Mouse (Mus musculus): ENCODE data around the gene Gm19345. TPM values are rescaled to one million over a fixed set of nuclear protein-coding genes. Genes with fewer than 3 reads are reported as not detected.
A peak's percentile ranks its signal among the peaks of the same experiment; 100 is the strongest.

Gene Gm19345
- 0.12 TPM in 1 of 2 replicates, not detected in the other for polyA plus RNA-seq (2012; rRNA removed)

GRCm38 (mm10) chr7:19851858-19852570 lies at the start of gene Gm19345:
TSS of gene Gm19345 (plus strand) at chr7:19852003.
- no peak for DNase-seq
- WGBS, result 6% methylated on average over 30 of the region's 33 CpGs
- Histone ChIP-seq H3K36me3 (ENCODE audit: control insufficient read depth, insufficient read depth, low read length) (no peaks in the 10 kb centered on the region), H3K27me3 (replicated peaks; ENCODE audit: control insufficient read depth, insufficient read depth, low read length) (no peaks in the 10 kb centered on the region; the same call in 1 of the 2 replicates), H3K4me3 (ENCODE audit: insufficient read depth, low read depth, low read length) (no peak within 1 kb of the TSS), H3K27ac (ENCODE audit: insufficient read depth, low read depth, low read length) (no peak within 1 kb of the TSS), H3K4me1 (ENCODE audit: control insufficient read depth, insufficient read depth, low read length) (no peaks in the 10 kb centered on the region)
- no peak for TF ChIP-seq CTCF (conservative IDR thresholded peaks at IDR 0.05; ENCODE audit: insufficient read depth, insufficient read length, low read depth, low read length)
- TF ChIP-seq POLR2A (IDR thresholded peaks at IDR 0.05; ENCODE audit: low read depth, low read length), result no peak

DNA sequence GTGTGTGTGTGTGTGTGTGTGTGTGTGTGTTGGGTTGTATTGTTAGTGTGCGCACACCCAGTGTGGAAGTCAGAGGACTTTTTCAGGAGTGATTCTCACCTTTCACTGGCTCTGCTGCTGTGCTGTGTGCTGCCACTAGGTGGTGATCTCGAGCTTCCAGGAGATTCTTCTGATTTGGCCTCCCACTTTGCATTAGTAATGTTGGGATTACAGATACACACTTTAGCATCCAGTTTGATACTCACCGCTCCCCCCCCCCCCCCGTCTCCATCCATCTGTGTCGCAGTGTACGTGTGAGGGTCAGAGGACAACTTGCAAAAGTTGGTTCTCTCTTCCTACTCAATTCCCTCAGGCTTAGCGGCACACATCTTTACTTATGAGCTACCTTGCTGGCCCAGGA lies 48.8 kb upstream of the Gm19345 start:
- Histone ChIP-seq H3K27ac (ENCODE audit: insufficient read depth, low read depth, low read length) (no peak overlapping the region), H3K4me3 (ENCODE audit: insufficient read depth, low read depth, low read length) (no peak overlapping the region), H3K36me3 (ENCODE audit: control insufficient read depth, insufficient read depth, low read length) (no peaks in the 10 kb centered on the region), H3K27me3 (replicated peaks; ENCODE audit: control insufficient read depth, insufficient read depth, low read length) (no peaks in the 10 kb centered on the region), H3K4me1 (ENCODE audit: control insufficient read depth, insufficient read depth, low read length) (no peaks in the 10 kb centered on the region)
- 15% methylated on average over 7 of the region's 7 CpGs for WGBS
- peak; percentile 78 for DNase-seq
- TF ChIP-seq CTCF (conservative IDR thresholded peaks at IDR 0.05; ENCODE audit: insufficient read depth, insufficient read length, low read depth, low read length) (peak; percentile 97), POLR2A (IDR thresholded peaks at IDR 0.05; ENCODE audit: low read depth, low read length) (no peak)

DNA sequence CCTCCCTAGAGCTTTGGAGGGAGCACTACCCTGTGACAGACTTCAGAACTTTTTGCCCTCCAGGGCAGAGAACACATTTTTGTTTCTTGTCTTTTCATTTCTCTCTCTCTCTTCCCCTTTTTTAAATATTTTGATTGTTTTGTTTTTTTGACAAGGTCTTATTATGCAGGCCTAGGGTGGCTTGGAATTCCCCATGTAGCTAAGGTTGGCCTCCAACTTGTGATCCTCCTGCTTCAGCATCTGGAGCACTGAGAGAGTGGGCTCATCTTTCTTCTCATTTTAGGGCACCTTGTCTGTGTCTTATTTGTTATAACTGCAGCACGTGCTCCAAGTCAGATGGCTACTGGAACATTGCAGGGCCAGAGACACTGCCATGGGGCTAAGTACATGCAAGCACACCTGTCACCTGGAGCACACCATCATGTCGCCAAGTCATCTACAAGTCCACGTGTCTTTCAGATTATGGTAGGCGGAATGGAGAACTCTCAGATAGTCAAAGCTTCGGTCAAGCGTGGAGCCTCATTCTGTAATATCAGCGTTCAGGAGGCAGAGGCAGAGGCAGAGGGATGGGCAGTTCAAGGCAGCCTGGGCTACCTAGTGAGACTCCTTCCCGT lies 45.3 kb upstream of the Gm19345 start:
- no peaks in the 10 kb centered on the region for H3K27me3 ChIP-seq (replicated peaks; ENCODE audit: control insufficient read depth, insufficient read depth, low read length)
- TF ChIP-seq POLR2A (IDR thresholded peaks at IDR 0.05; ENCODE audit: low read depth, low read length) (no peak), CTCF (conservative IDR thresholded peaks at IDR 0.05; ENCODE audit: insufficient read depth, insufficient read length, low read depth, low read length) (no peak)
- 81% methylated on average over 8 of the region's 8 CpGs for whole genome bisulfite sequencing

DNA sequence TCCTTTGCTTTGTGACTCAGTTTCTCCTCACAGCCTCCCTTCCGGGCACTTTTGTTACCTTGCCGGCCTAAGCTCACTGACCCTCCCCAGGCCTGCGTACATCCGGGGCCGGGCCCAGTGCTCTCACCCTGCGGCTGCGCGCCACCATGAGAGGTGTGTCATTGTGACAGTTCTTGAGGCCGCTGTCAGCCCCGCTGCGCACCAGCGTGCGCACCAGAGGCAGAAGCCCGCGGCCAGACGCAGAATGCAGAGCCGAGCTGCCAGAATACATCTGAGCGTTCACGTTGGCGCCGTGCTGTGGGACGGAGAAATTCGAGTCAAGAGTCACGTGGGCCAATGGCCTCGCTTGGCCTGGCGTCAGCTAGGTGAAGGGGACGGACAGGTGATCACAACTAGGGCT lies 42.4 kb upstream of the Gm19345 start:
- DNase-seq, result peak; percentile 51
- Histone ChIP-seq H3K4me1 (ENCODE audit: control insufficient read depth, insufficient read depth, low read length) (no peaks in the 10 kb centered on the region), H3K27ac (ENCODE audit: insufficient read depth, low read depth, low read length) (peak overlapping the region; percentile 91), H3K4me3 (ENCODE audit: insufficient read depth, low read depth, low read length) (peak overlapping the region; percentile 53), H3K27me3 (replicated peaks; ENCODE audit: control insufficient read depth, insufficient read depth, low read length) (no peaks in the 10 kb centered on the region), H3K36me3 (ENCODE audit: control insufficient read depth, insufficient read depth, low read length) (no peaks in the 10 kb centered on the region)
- WGBS, result 40% methylated on average over 27 of the region's 27 CpGs
- TF ChIP-seq CTCF (conservative IDR thresholded peaks at IDR 0.05; ENCODE audit: insufficient read depth, insufficient read length, low read depth, low read length) (no peak), POLR2A (IDR thresholded peaks at IDR 0.05; ENCODE audit: low read depth, low read length) (no peak)

More for the DNA sequence above, 45.3 kb upstream of the Gm19345 start:
- Histone ChIP-seq H3K36me3 (ENCODE audit: control insufficient read depth, insufficient read depth, low read length) (no peaks in the 10 kb centered on the region), H3K4me1 (ENCODE audit: control insufficient read depth, insufficient read depth, low read length) (no peaks in the 10 kb centered on the region), H3K4me3 (ENCODE audit: insufficient read depth, low read depth, low read length) (no peak overlapping the region), H3K27ac (ENCODE audit: insufficient read depth, low read depth, low read length) (no peak overlapping the region)
- no peak for DNase-seq

DNA sequence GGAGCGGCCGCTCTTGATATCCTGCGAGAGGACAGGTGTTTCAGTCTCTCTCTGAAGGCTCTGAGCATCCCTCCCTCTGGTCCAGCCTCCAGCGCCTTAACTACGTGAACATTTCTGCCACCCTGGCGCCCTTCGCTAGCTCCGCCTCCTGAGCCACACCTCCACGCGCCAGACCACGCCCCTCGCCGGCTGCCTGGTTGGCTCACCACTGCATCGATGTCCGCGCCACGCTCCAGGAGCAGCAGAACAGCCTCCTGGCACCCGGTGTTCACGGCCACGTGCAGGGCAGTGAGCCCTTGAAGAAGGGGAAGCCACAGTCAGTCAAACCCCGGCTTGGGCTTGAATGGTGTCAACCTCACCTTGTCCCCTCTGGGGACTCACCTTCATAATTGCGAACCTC lies 40.7 kb upstream of the Gm19345 start:
- 25% methylated on average over 22 of the region's 22 CpGs for WGBS
- H3K36me3 ChIP-seq (ENCODE audit: control insufficient read depth, insufficient read depth, low read length), result no peaks in the 10 kb centered on the region
- no peaks in the 10 kb centered on the region for H3K27me3 ChIP-seq (replicated peaks; ENCODE audit: control insufficient read depth, insufficient read depth, low read length)
- no peak overlapping the region for H3K27ac ChIP-seq (ENCODE audit: insufficient read depth, low read depth, low read length)
- DNase-seq, result peak; percentile 89
- no peak overlapping the region for H3K4me3 ChIP-seq (ENCODE audit: insufficient read depth, low read depth, low read length)
- peaks cover 4% of the 10 kb centered on the region for H3K4me1 ChIP-seq (ENCODE audit: control insufficient read depth, insufficient read depth, low read length)
- no peak for TF ChIP-seq CTCF (conservative IDR thresholded peaks at IDR 0.05; ENCODE audit: insufficient read depth, insufficient read length, low read depth, low read length)
- no peak for TF ChIP-seq POLR2A (IDR thresholded peaks at IDR 0.05; ENCODE audit: low read depth, low read length)

- H3K4me1 ChIP-seq (ENCODE audit: control insufficient read depth, insufficient read depth, low read length), result peaks cover 13% of the 10 kb centered on the region
- DNase-seq, result no peak
- no peak overlapping the region for H3K4me3 ChIP-seq (ENCODE audit: insufficient read depth, low read depth, low read length)
- H3K27ac ChIP-seq (ENCODE audit: insufficient read depth, low read depth, low read length), result no peak overlapping the region
- H3K27me3 ChIP-seq (replicated peaks; ENCODE audit: control insufficient read depth, insufficient read depth, low read length), result no peaks in the 10 kb centered on the region
- H3K36me3 ChIP-seq (ENCODE audit: control insufficient read depth, insufficient read depth, low read length), result no peaks in the 10 kb centered on the region
- WGBS, result 92% methylated on average over 4 of the region's 4 CpGs
- TF ChIP-seq POLR2A (IDR thresholded peaks at IDR 0.05; ENCODE audit: low read depth, low read length), result no peak
- TF ChIP-seq CTCF (conservative IDR thresholded peaks at IDR 0.05; ENCODE audit: insufficient read depth, insufficient read length, low read depth, low read length), result no peak
These were observed 38.6 kb upstream of the Gm19345 start for GRCm38 (mm10) chr7:19813161-19813560.

GRCm38 (mm10) chr7:19813579-19814122 lies 38.2 kb upstream of the Gm19345 start:
- no peak for DNase-seq
- H3K36me3 ChIP-seq (ENCODE audit: control insufficient read depth, insufficient read depth, low read length), result no peaks in the 10 kb centered on the region
- H3K4me1 ChIP-seq (ENCODE audit: control insufficient read depth, insufficient read depth, low read length), result peaks cover 13% of the 10 kb centered on the region
- TF ChIP-seq POLR2A (IDR thresholded peaks at IDR 0.05; ENCODE audit: low read depth, low read length) (no peak), CTCF (conservative IDR thresholded peaks at IDR 0.05; ENCODE audit: insufficient read depth, insufficient read length, low read depth, low read length) (no peak)
- no peaks in the 10 kb centered on the region for H3K27me3 ChIP-seq (replicated peaks; ENCODE audit: control insufficient read depth, insufficient read depth, low read length)
- no peak overlapping the region for H3K4me3 ChIP-seq (ENCODE audit: insufficient read depth, low read depth, low read length)
- WGBS, result 86% methylated on average over 6 of the region's 6 CpGs
- H3K27ac ChIP-seq (ENCODE audit: insufficient read depth, low read depth, low read length), result no peak overlapping the region
